ENCODE assay signal across 22 mouse cellular contexts in the genomic region with DNA sequence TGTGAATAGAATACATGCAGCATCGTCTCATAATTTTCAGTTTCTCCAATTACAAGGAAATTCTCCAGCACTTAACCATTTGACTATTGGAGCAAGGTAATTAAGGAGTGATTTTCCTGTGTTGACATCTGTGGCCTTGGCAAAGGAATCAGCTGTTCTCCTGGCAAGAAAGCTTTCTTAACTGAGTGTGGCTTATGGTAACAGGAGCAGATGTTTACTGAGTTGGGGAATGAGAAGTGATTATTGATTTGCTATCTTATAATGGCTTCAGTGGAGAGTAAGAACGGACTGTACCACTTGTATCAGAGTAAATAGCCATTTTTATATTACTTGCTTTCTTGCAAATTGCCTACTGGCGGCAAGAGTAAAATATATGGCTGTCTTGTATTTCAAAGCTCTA.
DNase-seq lines count a peak whose midpoint lies in the region; ATAC-seq and TF ChIP-seq lines count a peak whose summit lies in the region.
"Had no signal": no experiment of that assay in that cellular context is flagged by ENCODE, and none has a peak within 500 bp of the region (broad histone marks: within the 10 kb centered on the region; RNA-seq: fewer than 3 reads in every experiment).

No protein-coding gene starts in this region.

- no peaks in the 10 kb centered on the region for H3K9me3 ChIP-seq in midbrain, postnatal 0 days (ENCODE audit: low read length)
- H3K9me3 ChIP-seq in midbrain, embryonic 15.5 days, result no peaks in the 10 kb centered on the region
- no peaks in the 10 kb centered on the region for H3K9me3 ChIP-seq in hindbrain, postnatal 0 days (ENCODE audit: low read length)
- H3K9me3 ChIP-seq: forebrain, embryonic 10.5 days; heart, embryonic 13.5 days; stomach, embryonic 15.5 days had no signal

- ATAC-seq in midbrain, postnatal 0 days (ENCODE audit: low FRiP score), result no peak
- ATAC-seq in midbrain, embryonic 15.5 days (replicated peaks), result no peak
- no peak for ATAC-seq in hindbrain, postnatal 0 days
- ATAC-seq: lung, postnatal 0 days; midbrain, embryonic 16.5 days had no signal

- H3K27ac ChIP-seq in gastrocnemius, adult 2 months, result peak overlapping the region; percentile 1; the same call in 1 of the 2 replicates
- H3K27ac ChIP-seq in midbrain, postnatal 0 days (ENCODE audit: low read depth, low read length), result no peak overlapping the region
- H3K27ac ChIP-seq in midbrain, embryonic 15.5 days, result no peak overlapping the region
- no peak overlapping the region for H3K27ac ChIP-seq in hindbrain, postnatal 0 days
- H3K27ac ChIP-seq: forebrain, embryonic 10.5 days; heart, adult 2 months; heart, embryonic 13.5 days; macrophage; stomach, embryonic 15.5 days had no signal

- no peak overlapping the region for H3K9ac ChIP-seq in midbrain, postnatal 0 days (replicated peaks; ENCODE audit: low read length, poor library complexity, severe bottlenecking)
- no peak overlapping the region for H3K9ac ChIP-seq in midbrain, embryonic 15.5 days
- no peak overlapping the region for H3K9ac ChIP-seq in hindbrain, postnatal 0 days (replicated peaks; ENCODE audit: low read length)
- H3K9ac ChIP-seq: heart, embryonic 13.5 days; stomach, embryonic 15.5 days had no signal

- H3K4me3 ChIP-seq in gastrocnemius, adult 2 months, result no peak overlapping the region
- no peak overlapping the region for H3K4me3 ChIP-seq in midbrain, postnatal 0 days (ENCODE audit: low read depth, low read length)
- H3K4me3 ChIP-seq in midbrain, embryonic 15.5 days, result no peak overlapping the region
- H3K4me3 ChIP-seq in hindbrain, postnatal 0 days (ENCODE audit: low read length), result no peak overlapping the region
- H3K4me3 ChIP-seq: forebrain, embryonic 10.5 days; heart, adult 2 months; heart, embryonic 13.5 days; stomach, embryonic 15.5 days had no signal

- no peak overlapping the region for H3K4me2 ChIP-seq in midbrain, postnatal 0 days (ENCODE audit: low read depth, low read length, poor library complexity, severe bottlenecking)
- H3K4me2 ChIP-seq in midbrain, embryonic 15.5 days, result no peak overlapping the region
- H3K4me2 ChIP-seq in hindbrain, postnatal 0 days (ENCODE audit: low read depth, low read length), result no peak overlapping the region
- H3K4me2 ChIP-seq: heart, embryonic 13.5 days; stomach, embryonic 15.5 days had no signal

- DNase-seq in gastrocnemius, adult 2 months, result no peak
- no peak for DNase-seq in gastrocnemius, postnatal 4 days (ENCODE audit: low spot score in 2 of 2)
- DNase-seq in midbrain, postnatal 0 days (ENCODE audit: low spot score), result peak; percentile 64
- peak; percentile 38 for DNase-seq in hindbrain, postnatal 0 days (ENCODE audit: low spot score)
- DNase-seq in spleen, postnatal 14 days (ENCODE audit: low spot score in 2 of 2), result no peak
- no peak for DNase-seq in adrenal gland, postnatal 36 days
- DNase-seq: adrenal gland, adult 2 months; gastrocnemius, postnatal 14 days; heart, adult 2 months; heart, postnatal 14 days; kidney, adult 18-20 months; kidney, postnatal 14 days; right cerebral cortex, adult 18-20 months; right cerebral cortex, postnatal 4 days; thymus, postnatal 25 days had no signal

- H3K27me3 ChIP-seq in midbrain, postnatal 0 days (ENCODE audit: insufficient read depth, low read length), result no peaks in the 10 kb centered on the region
- H3K27me3 ChIP-seq in midbrain, embryonic 15.5 days (replicated peaks), result no peaks in the 10 kb centered on the region
- no peaks in the 10 kb centered on the region for H3K27me3 ChIP-seq in hindbrain, postnatal 0 days (ENCODE audit: insufficient read depth, low read length)
- H3K27me3 ChIP-seq: heart, embryonic 13.5 days; stomach, embryonic 15.5 days had no signal

- no peak for TF ChIP-seq CTCF in gastrocnemius, adult 2 months (IDR thresholded peaks at IDR 0.05)
- no peak for TF ChIP-seq CTCF in midbrain, postnatal 0 days (IDR thresholded peaks at IDR 0.05)
- TF ChIP-seq CTCF in hindbrain, postnatal 0 days (IDR thresholded peaks at IDR 0.05; ENCODE audit: low read depth), result no peak

- 80% methylated on average over 3 of the region's 3 CpGs for WGBS in midbrain, postnatal 0 days
- WGBS in midbrain, embryonic 15.5 days, result 73% methylated on average over 3 of the region's 3 CpGs
- WGBS in hindbrain, postnatal 0 days, result 53% methylated on average over 3 of the region's 3 CpGs

- no peaks in the 10 kb centered on the region for H3K36me3 ChIP-seq in midbrain, postnatal 0 days (ENCODE audit: insufficient read depth, low read length)
- no peaks in the 10 kb centered on the region for H3K36me3 ChIP-seq in midbrain, embryonic 15.5 days (replicated peaks)
- no peaks in the 10 kb centered on the region for H3K36me3 ChIP-seq in hindbrain, postnatal 0 days (ENCODE audit: insufficient read depth, low read length)
- H3K36me3 ChIP-seq: forebrain, embryonic 10.5 days; heart, embryonic 13.5 days; stomach, embryonic 15.5 days had no signal

- no peaks in the 10 kb centered on the region for H3K4me1 ChIP-seq in midbrain, postnatal 0 days (ENCODE audit: insufficient read depth, low read length)
- H3K4me1 ChIP-seq in midbrain, embryonic 15.5 days, result no peaks in the 10 kb centered on the region
- no peaks in the 10 kb centered on the region for H3K4me1 ChIP-seq in hindbrain, postnatal 0 days (ENCODE audit: insufficient read depth, low read length)
- H3K4me1 ChIP-seq: forebrain, embryonic 10.5 days; heart, embryonic 13.5 days; stomach, embryonic 15.5 days had no signal

- intact Hi-C loops in gastrocnemius, adult 2 months (cut with DNase I), result no loop called here

Comparison
In these comparisons a context has a peak if more than half of its experiments do, and no peak if none do; other contexts are left out.
1. DNase-seq: peak in midbrain, postnatal 0 days (single experiment) and hindbrain, postnatal 0 days (single experiment); none in gastrocnemius, adult 2 months (single experiment), gastrocnemius, postnatal 4 days (0 of 2), spleen, postnatal 14 days (0 of 2) and adrenal gland, postnatal 36 days (0 of 2).